Mouse (Mus musculus) 3134 (cell line): ENCODE measurements around the gene Gamt.
"Not testable (repeated sequence)": the region's sequence is repeated elsewhere in the genome, so short reads cannot be mapped to it uniquely, and the experiment has no call there.

Experiments
- DNase-seq: peaks from one replicate; pipeline ENCODE4 v3.0.0-alpha.2; 2011; ENCODE audit warnings: low spot score; ENCODE audit not compliant: insufficient read length; ENCODE audit errors: extremely low read depth

Gamt gene

GRCm38 (mm10) chr10:80238306-80238705 lies 22.5 kb downstream of the Gamt start:
- no peak for DNase-seq

GRCm38 (mm10) chr10:80237020-80237419 lies 23.8 kb downstream of the Gamt start:
- DNase-seq, result no peak

DNA sequence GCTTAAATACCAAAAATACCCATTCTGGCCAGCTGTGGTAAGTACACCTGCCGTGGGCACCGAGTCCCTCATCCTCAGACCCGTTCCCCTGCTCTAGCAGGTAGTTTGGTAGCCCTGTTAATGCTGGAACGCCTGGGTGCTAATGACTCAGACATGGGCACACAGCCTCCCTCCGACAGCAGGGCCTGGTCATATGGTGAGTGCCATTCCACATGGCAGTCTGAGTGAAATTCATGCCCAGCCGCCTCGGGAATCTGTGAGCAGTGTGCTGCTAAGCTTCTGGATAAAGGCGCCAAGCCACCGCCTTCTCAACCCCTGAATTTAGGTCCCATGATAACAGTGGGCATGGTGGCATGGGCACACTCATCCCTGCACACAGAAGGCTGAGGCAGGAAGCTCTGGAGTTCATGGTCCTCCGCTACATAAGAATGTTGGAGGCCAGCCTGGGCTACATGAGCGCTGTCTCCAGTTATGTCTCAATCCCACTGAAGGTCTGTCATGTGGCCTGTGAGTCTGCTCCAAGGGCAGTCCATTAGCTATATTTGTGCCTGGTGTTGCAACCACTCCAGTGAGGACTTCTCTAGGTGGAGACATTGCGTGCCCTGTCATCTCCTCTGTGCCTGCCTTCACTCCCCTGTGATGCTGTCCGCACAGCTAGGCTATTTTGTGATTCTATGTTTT lies 24.5 kb downstream of the Gamt start:
- DNase-seq, result no peak

DNA sequence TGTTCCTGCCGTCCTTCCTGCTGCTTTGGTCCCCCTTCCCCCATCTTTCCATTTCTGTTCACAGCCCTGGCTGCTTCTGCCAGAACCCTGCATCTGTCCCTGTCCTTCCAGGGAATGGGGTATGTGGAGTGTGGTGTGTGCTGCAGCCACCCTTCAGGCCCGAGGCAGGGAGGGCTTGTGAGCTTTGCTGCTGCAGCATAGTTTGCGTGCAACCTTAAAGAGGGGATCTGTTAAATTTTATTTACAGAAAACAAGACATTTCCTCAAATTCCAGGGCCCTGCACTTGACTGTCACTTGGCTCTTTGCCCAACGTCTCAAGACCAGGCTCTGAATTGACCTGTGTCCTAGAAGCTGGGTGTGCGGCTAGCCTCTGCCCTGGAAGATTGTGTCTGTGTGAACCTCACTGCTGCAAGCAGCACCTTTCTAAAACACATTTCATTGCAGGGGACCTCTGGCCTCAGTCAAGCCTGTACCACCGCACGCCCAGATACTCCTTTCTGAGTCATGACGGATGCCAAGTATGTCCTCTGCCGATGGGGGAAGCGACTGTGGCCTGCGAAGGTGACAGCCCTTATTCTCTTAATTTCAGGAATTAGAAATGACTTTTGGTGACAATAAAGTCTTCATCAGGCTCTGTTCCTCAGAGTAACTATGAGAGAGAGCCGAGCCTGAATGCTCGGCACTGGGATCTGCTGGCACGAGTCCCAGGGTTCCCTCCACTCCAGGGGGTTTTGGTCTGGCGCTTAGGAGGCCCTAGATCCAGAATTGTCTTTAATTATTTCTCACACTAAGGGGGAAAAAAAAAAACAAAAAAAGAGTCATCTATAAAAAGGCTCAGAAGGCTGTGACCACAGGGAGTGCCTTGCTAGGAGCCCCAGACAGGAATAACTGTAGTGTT lies 32.7 kb downstream of the Gamt start:
- DNase-seq, result no peak

DNA sequence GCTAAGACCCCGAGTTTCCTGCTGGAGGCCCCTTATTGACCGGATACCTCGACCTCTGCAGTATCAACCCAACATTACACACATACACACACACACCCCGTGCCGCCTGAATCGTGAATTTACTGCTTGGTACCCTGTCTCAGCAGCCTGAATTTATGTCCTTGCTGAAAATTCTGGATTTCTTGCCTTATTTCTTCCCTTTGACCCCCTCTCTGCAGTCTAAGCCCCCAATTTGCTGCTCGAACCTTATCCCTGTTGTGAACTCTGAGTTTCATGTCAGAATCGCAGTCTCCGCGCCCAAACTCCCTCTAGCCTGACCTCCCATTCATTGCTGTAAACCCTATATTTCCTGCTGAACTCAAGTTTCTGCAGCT lies 33.7 kb downstream of the Gamt start:
- DNase-seq, result no peak

DNA sequence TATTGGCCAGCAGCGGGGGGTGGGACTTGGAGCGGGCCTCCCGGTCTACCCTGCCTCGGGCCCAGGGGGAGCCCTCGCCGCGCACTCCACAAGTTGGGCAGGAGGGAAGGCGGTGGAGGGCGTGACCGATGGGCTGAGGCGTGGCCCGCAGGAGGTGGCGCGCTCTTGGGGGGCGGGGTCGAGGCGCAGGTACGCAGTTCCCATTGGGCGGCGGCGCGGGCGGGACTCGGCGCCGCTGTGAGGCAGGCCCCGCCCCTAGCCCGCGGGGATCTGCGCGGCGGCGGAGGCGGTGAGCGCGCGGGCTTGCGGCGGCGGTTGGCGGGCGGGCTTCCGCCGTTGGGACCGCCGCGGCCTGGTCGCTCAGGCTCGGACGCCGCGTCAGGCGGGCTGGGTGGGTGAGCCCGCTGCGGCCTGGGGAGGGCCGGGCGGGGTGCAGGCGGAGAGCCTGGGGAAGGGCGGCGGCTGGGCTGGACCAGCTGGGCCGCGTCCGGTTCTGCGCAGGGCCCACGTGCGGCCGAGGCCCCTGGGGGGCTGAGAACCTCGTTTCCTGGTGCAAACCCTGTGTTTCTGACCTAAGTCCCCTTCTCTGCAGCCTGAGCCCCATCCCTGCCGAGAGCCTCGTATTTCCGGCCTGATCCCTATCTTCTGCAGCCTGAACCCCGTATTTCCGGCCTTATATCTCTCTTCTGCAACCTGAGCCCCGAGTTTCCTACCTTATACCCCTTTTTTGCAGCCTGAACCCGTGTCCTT lies 34.2 kb downstream of the Gamt start, which contains the start of gene Mum1:
Gene Mum1 (plus strand): TSS at position 19 of the 750 bp plus-strand sequence.
- peak; percentile 100 for DNase-seq

DNA sequence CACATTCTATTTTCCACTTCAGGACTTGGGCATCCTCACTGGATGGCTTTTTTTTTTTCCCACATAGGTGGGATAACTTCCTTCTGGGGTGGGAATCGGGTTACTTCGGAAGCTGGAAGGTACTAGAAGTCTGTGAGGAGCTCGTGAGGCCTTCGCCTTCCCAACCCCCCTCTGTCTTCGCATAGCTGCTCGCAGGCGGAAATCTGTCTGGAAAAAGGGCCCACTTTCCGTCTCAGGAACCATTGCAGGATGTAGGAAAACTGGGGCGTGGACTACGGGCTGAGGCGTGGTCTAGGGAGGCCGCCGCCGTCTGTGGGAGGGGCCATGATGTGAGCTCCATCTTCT lies 34.8 kb downstream of the Gamt start:
- no peak for DNase-seq

GRCm38 (mm10) chr10:80223137-80223536 lies 37.7 kb downstream of the Gamt start:
- not testable (repeated sequence) for DNase-seq

DNA sequence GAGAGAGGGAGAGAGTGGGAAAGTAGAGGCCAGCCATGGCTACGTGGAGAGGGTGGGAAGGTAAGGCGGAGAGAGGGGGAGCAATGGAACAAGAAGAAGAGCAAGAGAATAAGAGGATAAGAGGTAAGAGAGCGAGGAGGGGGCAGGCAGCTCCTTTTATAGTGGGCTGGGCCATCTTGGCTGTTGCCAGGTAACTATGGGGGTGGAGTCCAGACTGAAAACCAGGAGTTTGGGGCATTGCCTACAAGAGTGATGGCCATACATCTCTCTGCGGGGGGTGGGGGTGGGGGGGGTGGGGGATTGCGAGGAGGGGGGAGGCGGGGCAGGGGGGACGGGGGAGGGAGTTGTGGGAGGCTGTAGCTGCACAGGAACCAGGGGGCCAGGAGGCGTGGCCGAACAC lies 40.1 kb downstream of the Gamt start:
- no peak for DNase-seq

GRCm38 (mm10) chr10:80215048-80215772 lies 45.6 kb downstream of the Gamt start:
- no peak for DNase-seq

GRCm38 (mm10) chr10:80211547-80212103 lies 49.2 kb downstream of the Gamt start:
- not testable (repeated sequence) for DNase-seq

DNA sequence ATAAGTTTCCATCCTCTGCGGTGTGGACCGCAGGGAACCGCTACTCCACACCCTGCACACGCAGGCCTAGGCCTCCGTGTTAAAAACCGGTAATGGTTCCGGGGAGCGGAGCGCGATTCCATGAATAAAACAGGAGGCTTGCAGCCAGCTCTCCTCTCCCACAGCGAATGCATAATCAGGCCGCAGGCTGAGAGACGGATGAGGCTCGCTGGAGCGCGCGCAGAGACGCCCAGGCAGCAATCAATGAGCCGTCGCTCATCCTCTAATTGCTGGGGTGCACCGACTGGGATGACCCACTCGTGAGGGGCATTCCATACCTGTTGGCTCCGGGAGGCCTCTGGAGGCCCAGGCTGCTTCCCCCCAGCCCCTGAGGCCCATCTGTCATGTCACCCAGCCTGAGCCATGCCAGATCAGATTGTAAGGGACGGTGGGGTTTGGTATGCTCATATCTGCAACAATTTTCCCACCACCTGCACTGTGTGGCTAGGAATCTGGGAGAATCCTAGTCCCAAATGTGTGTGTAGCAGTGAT lies 51.9 kb downstream of the Gamt start:
- DNase-seq, result no peak

- no peak for DNase-seq
These were observed 52.6 kb downstream of the Gamt start for GRCm38 (mm10) chr10:80208248-80208647.
